Mouse (Mus musculus): ENCODE data around the gene A4galt. TPM values are rescaled to one million over a fixed set of nuclear protein-coding genes. Genes with fewer than 3 reads are reported as not detected.

Gene A4galt
- total and polyA plus RNA-seq, 2 experiments from 2014 or later: 5.1 to 7.9 TPM

- H3K27ac ChIP-seq (ENCODE audit: low read depth, low read length): no peak overlapping the region
- H3K4me2 ChIP-seq (ENCODE audit: low read depth, low read length, poor library complexity, severe bottlenecking): no peak overlapping the region
- DNase-seq (ENCODE audit: low spot score) (no peak), ATAC-seq (ENCODE audit: low FRiP score) (no peak)
- no peaks in the 10 kb centered on the region for H3K36me3 ChIP-seq (ENCODE audit: insufficient read depth, low read length)
- no peaks in the 10 kb centered on the region for H3K27me3 ChIP-seq (ENCODE audit: insufficient read depth, low read length)
- no peaks in the 10 kb centered on the region for H3K9me3 ChIP-seq (ENCODE audit: low read length)
- H3K4me3 ChIP-seq (ENCODE audit: low read depth, low read length): no peak overlapping the region
- H3K4me1 ChIP-seq (ENCODE audit: insufficient read depth, low read length): peaks cover 2% of the 10 kb centered on the region; the same call in 1 of the 2 replicates
- H3K9ac ChIP-seq (replicated peaks; ENCODE audit: low read length, poor library complexity, severe bottlenecking): no peak overlapping the region
- WGBS: 93% methylated on average over 10 of the region's 10 CpGs
- no peak for TF ChIP-seq CTCF (IDR thresholded peaks at IDR 0.05)
Measured at GRCm38 (mm10) chr15:83227559-83227958, 24.0 kb downstream of the A4galt start.

- no peaks in the 10 kb centered on the region for H3K36me3 ChIP-seq (ENCODE audit: insufficient read depth, low read length)
- no peak for ATAC-seq (ENCODE audit: low FRiP score)
- H3K27me3 ChIP-seq (ENCODE audit: insufficient read depth, low read length): no peaks in the 10 kb centered on the region
- peaks cover 2% of the 10 kb centered on the region; the same call in 1 of the 2 replicates for H3K4me1 ChIP-seq (ENCODE audit: insufficient read depth, low read length)
- no peak for DNase-seq (ENCODE audit: low spot score)
- TF ChIP-seq CTCF (IDR thresholded peaks at IDR 0.05): no peak
- 96% methylated on average over 5 of the region's 5 CpGs for WGBS
- H3K4me3 ChIP-seq (ENCODE audit: low read depth, low read length): no peak overlapping the region
- H3K9me3 ChIP-seq (ENCODE audit: low read length): no peaks in the 10 kb centered on the region
- no peak overlapping the region for H3K9ac ChIP-seq (replicated peaks; ENCODE audit: low read length, poor library complexity, severe bottlenecking)
- no peak overlapping the region for H3K4me2 ChIP-seq (ENCODE audit: low read depth, low read length, poor library complexity, severe bottlenecking)
- H3K27ac ChIP-seq (ENCODE audit: low read depth, low read length): no peak overlapping the region
Measured at GRCm38 (mm10) chr15:83226871-83227270, 24.7 kb downstream of the A4galt start.

- 86% methylated on average over 9 of the region's 9 CpGs for WGBS
- ATAC-seq (ENCODE audit: low FRiP score): no peak
- Histone ChIP-seq H3K4me1 (ENCODE audit: insufficient read depth, low read length) (peaks cover 2% of the 10 kb centered on the region; the same call in 1 of the 2 replicates), H3K4me3 (ENCODE audit: low read depth, low read length) (no peak overlapping the region), H3K27ac (ENCODE audit: low read depth, low read length) (no peak overlapping the region), H3K4me2 (ENCODE audit: low read depth, low read length, poor library complexity, severe bottlenecking) (no peak overlapping the region), H3K9ac (replicated peaks; ENCODE audit: low read length, poor library complexity, severe bottlenecking) (no peak overlapping the region), H3K9me3 (ENCODE audit: low read length) (no peaks in the 10 kb centered on the region), H3K36me3 (ENCODE audit: insufficient read depth, low read length) (no peaks in the 10 kb centered on the region), H3K27me3 (ENCODE audit: insufficient read depth, low read length) (no peaks in the 10 kb centered on the region)
- no peak for DNase-seq (ENCODE audit: low spot score)
- no peak for TF ChIP-seq CTCF (IDR thresholded peaks at IDR 0.05)
Measured at GRCm38 (mm10) chr15:83226066-83226834, 25.3 kb downstream of the A4galt start.

GRCm38 (mm10) chr15:83224136-83224766 lies 27.3 kb downstream of the A4galt start:
- ATAC-seq (ENCODE audit: low FRiP score): peak; percentile 34; the same call in 1 of the 2 replicates
- TF ChIP-seq CTCF (IDR thresholded peaks at IDR 0.05): no peak

GRCm38 (mm10) chr15:83223208-83223962 lies 28.2 kb downstream of the A4galt start:
- 38% methylated on average over 11 of the region's 11 CpGs for WGBS
- DNase-seq (ENCODE audit: low spot score) (peak; percentile 45), ATAC-seq (ENCODE audit: low FRiP score) (peak; percentile 66)
- Histone ChIP-seq H3K4me3 (ENCODE audit: low read depth, low read length) (no peak overlapping the region), H3K27ac (ENCODE audit: low read depth, low read length) (peak overlapping the region; percentile 34; the same call in 1 of the 2 replicates), H3K27me3 (ENCODE audit: insufficient read depth, low read length) (no peaks in the 10 kb centered on the region), H3K9ac (replicated peaks; ENCODE audit: low read length, poor library complexity, severe bottlenecking) (no peak overlapping the region), H3K36me3 (ENCODE audit: insufficient read depth, low read length) (no peaks in the 10 kb centered on the region), H3K9me3 (ENCODE audit: low read length) (no peaks in the 10 kb centered on the region), H3K4me2 (ENCODE audit: low read depth, low read length, poor library complexity, severe bottlenecking) (no peak overlapping the region), H3K4me1 (ENCODE audit: insufficient read depth, low read length) (peaks cover 2% of the 10 kb centered on the region; the same call in 1 of the 2 replicates)
- TF ChIP-seq CTCF (IDR thresholded peaks at IDR 0.05): no peak

More at GRCm38 (mm10) chr15:83224136-83224766, 27.3 kb downstream of the A4galt start:
- Histone ChIP-seq H3K36me3 (ENCODE audit: insufficient read depth, low read length) (no peaks in the 10 kb centered on the region), H3K4me3 (ENCODE audit: low read depth, low read length) (no peak overlapping the region), H3K27me3 (ENCODE audit: insufficient read depth, low read length) (no peaks in the 10 kb centered on the region), H3K4me1 (ENCODE audit: insufficient read depth, low read length) (peaks cover 2% of the 10 kb centered on the region; the same call in 1 of the 2 replicates), H3K9ac (replicated peaks; ENCODE audit: low read length, poor library complexity, severe bottlenecking) (no peak overlapping the region), H3K27ac (ENCODE audit: low read depth, low read length) (no peak overlapping the region), H3K9me3 (ENCODE audit: low read length) (no peaks in the 10 kb centered on the region), H3K4me2 (ENCODE audit: low read depth, low read length, poor library complexity, severe bottlenecking) (no peak overlapping the region)
- DNase-seq (ENCODE audit: low spot score): peak; percentile 62
- 57% methylated on average over 9 of the region's 9 CpGs for WGBS

Measured in midbrain, postnatal 0 days (tissue).